Mouse (Mus musculus): ENCODE data around the gene Map3k14.

DNA sequence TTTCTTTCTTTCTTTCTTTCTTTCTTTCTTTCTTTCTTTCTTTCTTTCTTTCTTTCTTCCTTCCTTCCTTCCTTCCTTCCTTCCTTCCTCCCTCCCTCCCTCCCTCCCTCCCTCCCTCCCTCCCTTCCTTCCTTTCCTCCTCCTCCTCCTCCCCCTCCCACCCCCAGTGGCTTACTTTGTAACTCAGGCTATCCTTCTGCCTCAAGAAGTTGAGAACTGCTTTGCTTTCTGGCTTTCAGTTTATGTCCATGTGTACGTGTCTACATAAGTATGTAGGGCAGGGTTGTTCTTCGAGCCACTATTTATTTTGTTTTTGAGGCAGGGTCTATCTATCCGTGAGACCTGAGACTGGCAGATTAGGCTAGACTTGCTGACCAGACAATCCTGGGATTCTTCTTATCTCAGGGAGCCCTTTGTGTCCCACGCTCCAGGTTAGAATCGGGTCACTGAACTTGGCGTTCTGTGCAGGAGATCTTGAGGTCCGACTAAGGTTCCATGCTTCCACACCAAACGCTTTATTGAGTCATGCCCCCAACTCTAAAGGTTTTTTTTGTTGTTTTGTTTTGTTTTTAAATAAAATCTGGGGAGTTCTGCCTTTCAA is 45.5 kb upstream of the Map3k14 start:
- no peak for TF ChIP-seq CTCF (conservative IDR thresholded peaks at IDR 0.05; ENCODE audit: low read length)
- no peak for TF ChIP-seq POU5F1 (IDR thresholded peaks at IDR 0.05; ENCODE audit: borderline replicate concordance, low read length)
- no peak for TF ChIP-seq NANOG (IDR thresholded peaks at IDR 0.05; ENCODE audit: borderline replicate concordance, low read length)
